Mouse (Mus musculus) lung, embryonic 14.5 days (tissue): ENCODE data around the gene Alkbh2. TPM values are rescaled to one million over a fixed set of nuclear protein-coding genes. Genes with fewer than 3 reads are reported as not detected.

Experiments used
- ATAC-seq: fragments of 200-750 bp; cut with Nextera tagmentation; 2 replicates; pipeline ENCODE4 v1.8.0; 2017; ENCODE audit warnings: mild to moderate bottlenecking, moderate TSS enrichment, moderate library complexity; ENCODE audit not compliant: insufficient read depth
- DNase-seq: peaks from one replicate; pipeline ENCODE4 v3.0.0-alpha.2; 2015
- H3K27ac ChIP-seq: fragments of 300-500 bp; sonication (generic); 2 replicates; pipeline ENCODE4 v1.5.1; 2014; ENCODE audit warnings: low read depth, mild to moderate bottlenecking, moderate library complexity
- H3K27me3 ChIP-seq: fragments of 300-500 bp; sonication (generic); 2 replicates; pipeline ENCODE4 v1.6.1; 2014; ENCODE audit warnings: low read length, control low read depth; ENCODE audit not compliant: insufficient read depth
- H3K36me3 ChIP-seq: fragments of 300-500 bp; sonication (generic); 2 replicates; pipeline ENCODE4 v1.6.1; 2014; ENCODE audit warnings: control low read depth; ENCODE audit not compliant: insufficient read depth
- H3K4me1 ChIP-seq: fragments of 300-500 bp; sonication (generic); 2 replicates; pipeline ENCODE4 v1.6.1; 2014; ENCODE audit warnings: antibody characterized with exemption, control low read depth; ENCODE audit not compliant: insufficient read depth
- H3K4me2 ChIP-seq: fragments of 300-500 bp; sonication (generic); 2 replicates; pipeline ENCODE4 v1.6.1; 2014; ENCODE audit warnings: mild to moderate bottlenecking
- H3K4me3 ChIP-seq: fragments of 300-500 bp; sonication (generic); 2 replicates; pipeline ENCODE4 v1.5.1; 2014; ENCODE audit warnings: low read depth, low read length
- H3K9ac ChIP-seq: fragments of 300-500 bp; sonication (generic); 2 replicates; pipeline ENCODE4 v1.6.1; 2014
- H3K9me3 ChIP-seq: fragments of 300-500 bp; sonication (generic); 2 replicates; pipeline ENCODE4 v1.6.1; 2016; ENCODE audit warnings: low read depth, low read length, control low read depth
- CTCF ChIP-seq: IDR thresholded peaks from 2 replicates; pipeline ENCODE4 v1.5.1; 2016; ENCODE audit warnings: antibody characterized with exemption, low read depth
- WGBS: fragments of 180-500 bp; shearing (Covaris S2); extraction: QIAGEN DNeasy Blood & Tissue Kit; methylation state at CpG from one replicate; pipeline ENCODE4 v1.1.7; 2014; 5-methylcytosine and 5-hydroxymethylcytosine counted together
- polyA plus RNA-seq: library from polyadenylated mRNA; unstranded; fragments of >200 nt; fragmentation: Nextera tagmentation; extraction: Ambion mirVana; gene quantifications from 2 replicates; pipeline ENCODE4 v1.2.1, GENCODE M21; 2014

Gene Alkbh2
- polyA plus RNA-seq, 1 experiment from 2014 or later, result 8.9 TPM

GRCm38 (mm10) chr5:114116586-114116985, 11.4 kb downstream of the Alkbh2 start:
- 77% methylated on average over 7 of the region's 7 CpGs for WGBS
- no peak overlapping the region for H3K4me3 ChIP-seq
- no peak overlapping the region for H3K9ac ChIP-seq
- no peak overlapping the region for H3K4me2 ChIP-seq
- peaks cover 71% of the 10 kb centered on the region for H3K36me3 ChIP-seq
- no peaks in the 10 kb centered on the region for H3K9me3 ChIP-seq
- DNase-seq (no peak), ATAC-seq (no peak)
- no peaks in the 10 kb centered on the region for H3K27me3 ChIP-seq
- no peak overlapping the region for H3K27ac ChIP-seq
- TF ChIP-seq CTCF, result no peak
- H3K4me1 ChIP-seq, result no peaks in the 10 kb centered on the region

GRCm38 (mm10) chr5:114115030-114115429, 13.0 kb downstream of the Alkbh2 start:
- 69% methylated on average over 5 of the region's 5 CpGs for WGBS
- Histone ChIP-seq H3K36me3 (peaks cover 67% of the 10 kb centered on the region), H3K4me1 (no peaks in the 10 kb centered on the region), H3K9me3 (no peaks in the 10 kb centered on the region), H3K4me3 (no peak overlapping the region), H3K4me2 (no peak overlapping the region), H3K9ac (no peak overlapping the region), H3K27ac (no peak overlapping the region), H3K27me3 (no peaks in the 10 kb centered on the region)
- no peak for ATAC-seq
- no peak for DNase-seq
- TF ChIP-seq CTCF, result no peak

DNA sequence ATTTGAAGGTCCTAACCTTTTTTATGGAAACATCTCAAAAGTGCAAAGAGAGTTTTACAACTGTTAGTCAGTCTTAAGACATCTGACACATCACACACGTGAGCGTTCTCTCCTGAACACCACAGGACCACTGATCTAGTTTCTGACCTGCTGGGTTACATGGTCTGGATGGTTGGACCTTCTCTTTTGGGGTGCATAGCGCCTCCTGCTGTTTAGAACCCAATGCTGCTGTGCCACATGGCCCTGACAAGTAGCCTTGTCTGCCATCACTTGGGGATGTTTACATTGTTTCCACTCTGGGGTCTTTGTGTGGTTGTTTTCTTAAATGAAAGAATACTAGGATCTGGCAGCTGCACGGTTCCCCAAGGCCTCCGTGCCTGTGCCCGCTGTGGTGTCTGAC, 14.7 kb downstream of the Alkbh2 start:
- Histone ChIP-seq H3K27ac (no peak overlapping the region), H3K9me3 (no peaks in the 10 kb centered on the region), H3K4me2 (no peak overlapping the region), H3K36me3 (peaks cover 76% of the 10 kb centered on the region), H3K4me3 (no peak overlapping the region), H3K4me1 (no peaks in the 10 kb centered on the region), H3K27me3 (no peaks in the 10 kb centered on the region), H3K9ac (no peak overlapping the region)
- 70% methylated on average over 6 of the region's 6 CpGs for WGBS
- peak; percentile 41 for TF ChIP-seq CTCF
- ATAC-seq (no peak), DNase-seq (no peak)

GRCm38 (mm10) chr5:114106391-114106935, 21.6 kb downstream of the Alkbh2 start:
- Histone ChIP-seq H3K36me3 (peaks cover 71% of the 10 kb centered on the region), H3K9me3 (no peaks in the 10 kb centered on the region), H3K27me3 (no peaks in the 10 kb centered on the region), H3K4me2 (no peak overlapping the region), H3K4me1 (no peaks in the 10 kb centered on the region), H3K4me3 (no peak overlapping the region), H3K9ac (no peak overlapping the region), H3K27ac (no peak overlapping the region)
- ATAC-seq (no peak), DNase-seq (no peak)
- TF ChIP-seq CTCF, result no peak
- WGBS, result 76% methylated on average over 16 of the region's 16 CpGs

DNA sequence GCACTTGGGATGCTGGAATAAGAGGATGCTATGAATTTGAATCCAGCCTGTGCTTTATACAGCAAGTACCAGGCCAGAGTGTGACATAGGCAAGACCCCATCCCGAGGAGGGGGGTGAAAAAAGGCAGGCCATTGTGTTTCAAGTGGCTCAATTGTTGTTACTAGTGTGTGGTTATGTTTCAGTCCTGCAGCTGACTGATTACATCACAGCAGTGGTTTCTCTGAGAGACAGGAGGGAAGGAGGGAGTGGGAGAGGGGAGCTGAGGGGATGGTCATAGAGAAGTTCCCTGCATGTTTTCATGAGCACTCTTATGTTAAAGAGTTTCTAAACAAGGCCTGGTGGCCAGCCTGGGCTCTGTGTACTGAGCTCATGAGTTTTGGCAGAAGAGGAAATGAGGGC, 25.2 kb downstream of the Alkbh2 start:
- ATAC-seq (no peak), DNase-seq (no peak)
- H3K4me2 ChIP-seq, result no peak overlapping the region
- no peak overlapping the region for H3K4me3 ChIP-seq
- TF ChIP-seq CTCF, result no peak
- H3K9ac ChIP-seq, result no peak overlapping the region
- H3K27ac ChIP-seq, result no peak overlapping the region
- WGBS, result 83% methylated on average over 1 of the region's 1 CpGs
- H3K9me3 ChIP-seq, result no peaks in the 10 kb centered on the region
- peaks cover 38% of the 10 kb centered on the region; the same call in 1 of the 2 replicates for H3K36me3 ChIP-seq
- H3K4me1 ChIP-seq, result peaks cover 9% of the 10 kb centered on the region
- H3K27me3 ChIP-seq, result no peaks in the 10 kb centered on the region

- WGBS, result 83% methylated on average over 4 of the region's 4 CpGs
- Histone ChIP-seq H3K9ac (no peak overlapping the region), H3K4me1 (peaks cover 9% of the 10 kb centered on the region), H3K36me3 (peaks cover 36% of the 10 kb centered on the region; the same call in 1 of the 2 replicates), H3K27me3 (no peaks in the 10 kb centered on the region), H3K4me2 (no peak overlapping the region), H3K9me3 (no peaks in the 10 kb centered on the region), H3K4me3 (no peak overlapping the region), H3K27ac (no peak overlapping the region)
- TF ChIP-seq CTCF, result no peak
- DNase-seq, result no peak
- ATAC-seq, result no peak
Observed at GRCm38 (mm10) chr5:114101873-114102272, 26.1 kb downstream of the Alkbh2 start.

- Histone ChIP-seq H3K27ac (peak overlapping the region; percentile 46; the same call in 1 of the 2 replicates), H3K9ac (peak overlapping the region; percentile 89), H3K4me1 (peaks cover 9% of the 10 kb centered on the region), H3K27me3 (no peaks in the 10 kb centered on the region), H3K4me3 (peak overlapping the region; percentile 91), H3K36me3 (peaks cover 23% of the 10 kb centered on the region; the same call in 1 of the 2 replicates), H3K4me2 (peak overlapping the region; percentile 94), H3K9me3 (no peaks in the 10 kb centered on the region)
- peak; percentile 16 for DNase-seq
- 2% methylated on average over 62 of the region's 64 CpGs for WGBS
- no peak for TF ChIP-seq CTCF
- peak; percentile 74 for ATAC-seq
Observed at GRCm38 (mm10) chr5:114100390-114101099, 27.5 kb downstream of the Alkbh2 start.
